Mouse (Mus musculus): ENCODE results near the gene Rsph3a.
"Not testable (repeated sequence)": the region's sequence is repeated elsewhere in the genome, so short reads cannot be mapped to it uniquely, and the experiment has no call there.

Gene Rsph3a

DNA sequence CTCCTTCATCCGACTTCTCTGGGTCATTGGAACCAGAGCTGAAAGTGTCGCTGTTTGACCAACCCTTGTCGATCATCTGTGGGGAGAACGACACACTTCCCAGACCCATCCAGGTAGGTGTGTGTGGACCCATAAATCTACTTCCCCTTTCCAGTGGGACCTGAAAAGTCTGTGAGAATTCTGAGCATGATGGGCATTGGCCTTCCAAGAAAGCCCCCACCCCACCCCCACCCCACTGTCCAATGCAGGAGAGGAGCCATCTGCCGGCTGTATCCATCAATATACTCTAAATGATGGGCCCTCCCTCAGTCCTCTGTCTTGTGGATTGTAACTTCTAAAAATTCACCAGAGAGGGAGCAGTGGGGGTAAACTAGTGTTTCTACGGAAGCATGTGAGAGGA, 16.8 kb upstream of the Rsph3a start:
- DNase-seq (ENCODE audit: low read depth, low spot score): no peak

DNA sequence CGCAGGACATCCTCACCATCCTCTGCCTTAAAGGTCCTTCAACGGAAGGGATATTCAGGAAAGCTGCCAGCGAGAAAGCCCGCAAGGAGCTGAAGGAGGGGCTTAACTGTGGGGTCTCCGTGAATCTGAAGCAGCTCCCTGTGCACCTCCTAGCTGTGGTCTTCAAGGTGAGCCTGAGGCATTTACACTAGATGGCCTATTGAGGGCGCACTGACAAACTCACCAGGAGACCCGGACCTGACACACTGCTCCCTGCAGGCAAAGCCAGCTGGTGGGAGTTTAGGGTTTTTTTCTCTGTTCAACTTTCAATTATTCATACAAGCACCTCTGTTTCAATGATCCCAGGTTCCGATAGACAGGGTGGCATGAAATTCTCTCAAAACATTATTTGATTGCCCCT, 16.1 kb upstream of the Rsph3a start:
- DNase-seq (ENCODE audit: low read depth, low spot score): no peak

GRCm38 (mm10) chr17:7931096-7931990, 14.1 kb upstream of the Rsph3a start:
- DNase-seq (ENCODE audit: low read depth, low spot score): no peak

DNA sequence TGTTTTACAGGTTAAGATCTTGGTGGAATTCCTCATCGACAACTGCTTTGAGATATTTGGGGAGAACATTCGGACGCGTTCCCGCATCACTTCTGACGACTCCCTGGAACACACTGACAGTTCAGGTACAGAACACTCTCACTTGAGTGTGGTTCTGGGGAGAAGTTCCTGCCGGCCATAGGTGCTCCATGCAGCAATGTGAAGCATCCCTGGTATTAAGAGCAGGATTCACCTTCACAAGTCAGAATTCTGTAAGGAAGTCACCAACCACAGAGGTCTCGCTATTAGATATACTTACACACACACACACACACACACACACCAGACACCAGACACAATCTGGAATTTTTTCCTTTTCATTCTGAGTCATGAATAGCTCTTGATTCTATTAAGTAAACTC, 13.3 kb upstream of the Rsph3a start:
- not testable (repeated sequence) for DNase-seq (ENCODE audit: low read depth, low spot score)

DNA sequence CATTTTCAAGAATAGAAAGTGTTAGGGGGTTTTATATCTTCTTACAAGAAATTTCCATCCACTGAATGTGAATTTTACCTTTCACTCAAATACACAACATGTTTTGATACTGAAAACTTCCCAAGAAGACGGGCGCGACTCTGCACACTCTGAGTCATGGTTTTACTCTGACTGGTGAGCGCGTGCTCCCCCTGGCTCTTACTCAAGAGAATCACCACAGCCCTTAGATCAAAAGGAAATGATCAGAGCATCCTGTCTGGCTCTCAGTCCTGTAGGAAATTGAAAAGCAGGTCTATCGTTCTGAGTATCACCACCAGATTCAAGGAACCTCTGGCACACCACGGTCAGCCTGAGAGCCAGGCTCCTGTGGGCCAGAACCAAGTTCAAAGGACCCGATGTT, 5.8 kb upstream of the Rsph3a start:
- no peak for DNase-seq (ENCODE audit: low read depth, low spot score)

GRCm38 (mm10) chr17:7946053-7946627, 726 bp downstream of the Rsph3a start:
- DNase-seq (ENCODE audit: low read depth, low spot score): not testable (repeated sequence)

DNA sequence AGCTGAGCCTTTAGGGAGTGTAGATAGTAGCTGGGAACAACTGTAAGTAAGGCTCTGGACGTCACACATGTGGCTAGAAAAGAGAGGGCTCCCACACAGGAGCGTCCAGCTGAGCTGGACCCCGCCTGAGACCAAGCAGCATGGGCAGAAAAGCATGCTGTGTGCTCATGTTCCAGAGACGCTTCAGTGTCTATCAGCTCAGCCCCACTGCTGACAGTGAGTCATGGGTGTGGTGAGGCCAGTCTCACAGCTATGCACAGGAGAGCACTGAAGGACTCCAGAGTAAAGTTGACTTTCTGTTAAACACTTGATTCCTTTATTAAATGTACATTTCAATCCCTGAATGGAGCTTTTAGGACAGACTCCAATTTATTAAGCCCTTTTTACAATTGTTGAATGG, 5.9 kb downstream of the Rsph3a start:
- not testable (repeated sequence) for DNase-seq (ENCODE audit: low read depth, low spot score)

DNA sequence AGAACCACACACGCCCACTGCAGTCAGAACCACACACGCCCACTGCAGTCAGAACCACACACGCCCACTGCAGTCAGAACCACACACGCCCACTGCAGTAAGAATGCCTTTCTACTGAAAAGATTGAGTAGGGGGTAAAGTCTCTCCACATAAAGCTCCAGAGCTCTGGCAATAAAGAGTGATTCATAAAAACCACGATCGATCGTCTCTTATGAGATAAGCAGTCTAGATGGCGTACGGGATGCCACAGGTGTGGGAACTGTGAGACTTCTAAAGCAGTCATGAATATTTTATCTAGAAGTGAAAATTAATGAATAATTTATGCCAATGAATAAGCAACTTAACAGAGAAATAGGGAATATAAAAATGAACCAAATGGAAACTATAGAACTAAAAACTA, 11.8 kb downstream of the Rsph3a start:
- not testable (repeated sequence) for DNase-seq (ENCODE audit: low read depth, low spot score)

GRCm38 (mm10) chr17:7963333-7963732, 17.9 kb downstream of the Rsph3a start:
- DNase-seq (ENCODE audit: low read depth, low spot score): not testable (repeated sequence)

GRCm38 (mm10) chr17:7964398-7964797, 19.0 kb downstream of the Rsph3a start:
- DNase-seq (ENCODE audit: low read depth, low spot score): not testable (repeated sequence)

GRCm38 (mm10) chr17:7968490-7968889, 23.1 kb downstream of the Rsph3a start:
- not testable (repeated sequence) for DNase-seq (ENCODE audit: low read depth, low spot score)

GRCm38 (mm10) chr17:7969782-7970181, 24.4 kb downstream of the Rsph3a start:
- DNase-seq (ENCODE audit: low read depth, low spot score): not testable (repeated sequence)

DNA sequence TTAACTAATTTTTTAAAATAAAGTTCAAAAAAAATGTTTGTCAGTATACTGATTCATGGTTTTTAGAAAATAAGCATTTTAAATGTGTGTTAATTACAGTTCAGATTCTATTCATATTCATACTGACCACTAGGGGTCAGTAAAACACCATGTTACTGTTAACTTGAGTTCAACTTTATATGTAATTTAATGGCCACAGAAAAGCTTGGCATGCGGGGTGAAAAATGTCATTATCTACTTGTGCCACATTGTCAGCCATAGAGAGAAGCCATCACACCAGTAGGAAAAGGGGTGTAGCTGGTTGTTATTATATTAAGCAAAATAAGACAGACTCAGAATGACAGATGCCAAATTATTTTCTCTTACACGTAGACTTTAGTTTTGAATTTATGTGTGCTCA, 38.1 kb downstream of the Rsph3a start:
- DNase-seq (ENCODE audit: low read depth, low spot score): not testable (repeated sequence)

DNA sequence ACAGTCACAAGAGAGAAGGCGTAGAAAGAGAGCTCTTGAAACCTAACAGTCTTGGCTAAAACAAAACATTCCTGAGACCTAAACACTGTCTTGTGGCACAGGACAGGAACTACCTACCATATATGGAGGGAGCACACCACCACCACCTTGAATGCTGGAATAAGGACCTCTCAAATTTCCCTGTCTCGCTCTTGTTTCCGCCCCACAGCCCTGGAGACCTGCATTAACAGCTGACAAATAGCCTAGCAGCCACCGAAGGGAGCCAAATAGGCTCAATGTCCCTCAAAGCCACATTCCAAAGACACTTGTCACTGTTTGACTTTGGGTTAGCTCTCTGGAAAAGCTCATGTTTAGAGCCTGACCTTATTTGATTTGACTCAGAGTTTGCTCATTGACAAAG, 40.2 kb downstream of the Rsph3a start:
- DNase-seq (ENCODE audit: low read depth, low spot score): not testable (repeated sequence)

DNA sequence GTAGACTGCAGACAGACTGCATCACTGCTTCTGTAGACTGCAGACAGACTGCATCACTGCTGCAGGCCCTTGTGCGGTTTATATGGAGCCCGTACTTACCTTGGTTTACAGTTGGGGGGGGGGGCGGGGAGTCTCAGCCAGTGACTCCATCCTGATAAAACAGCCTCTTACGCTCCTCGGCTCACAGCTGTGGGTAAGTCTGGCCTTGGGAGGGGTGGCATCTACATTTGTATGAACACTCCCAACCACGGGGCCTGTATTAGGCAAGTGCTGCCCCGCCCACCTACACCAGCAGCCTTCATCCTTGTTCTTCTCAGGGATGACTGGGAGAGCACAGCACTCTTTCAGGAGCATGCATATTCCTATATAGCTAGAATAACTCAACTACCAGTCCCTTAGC, 41.6 kb downstream of the Rsph3a start:
- not testable (repeated sequence) for DNase-seq (ENCODE audit: low read depth, low spot score)

- not testable (repeated sequence) for DNase-seq (ENCODE audit: low read depth, low spot score)
Measured at GRCm38 (mm10) chr17:8003248-8003647, 57.8 kb downstream of the Rsph3a start.

- DNase-seq (ENCODE audit: low read depth, low spot score): not testable (repeated sequence)
Measured at GRCm38 (mm10) chr17:8006771-8007170, 61.4 kb downstream of the Rsph3a start.

DNA sequence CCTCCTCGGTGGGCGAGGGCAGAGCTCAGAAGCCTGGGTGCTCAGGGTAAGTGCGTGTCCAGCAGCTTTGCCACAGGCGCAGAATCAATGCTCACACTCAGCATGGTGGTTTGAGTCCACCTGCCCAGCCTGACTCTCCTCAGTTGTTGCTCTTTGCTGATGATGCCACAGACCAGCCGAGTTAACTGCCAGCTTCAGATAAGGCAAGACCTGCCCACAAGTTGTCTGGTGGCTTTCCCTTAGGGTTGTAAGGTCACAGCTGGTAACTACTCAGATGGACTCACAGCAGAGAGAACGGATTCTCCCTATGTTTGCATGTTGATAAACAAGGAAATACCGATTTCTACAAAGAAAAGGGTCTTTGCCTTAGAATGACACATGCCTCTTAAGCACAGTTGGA, 64.2 kb downstream of the Rsph3a start:
- DNase-seq (ENCODE audit: low read depth, low spot score): not testable (repeated sequence)

DNA sequence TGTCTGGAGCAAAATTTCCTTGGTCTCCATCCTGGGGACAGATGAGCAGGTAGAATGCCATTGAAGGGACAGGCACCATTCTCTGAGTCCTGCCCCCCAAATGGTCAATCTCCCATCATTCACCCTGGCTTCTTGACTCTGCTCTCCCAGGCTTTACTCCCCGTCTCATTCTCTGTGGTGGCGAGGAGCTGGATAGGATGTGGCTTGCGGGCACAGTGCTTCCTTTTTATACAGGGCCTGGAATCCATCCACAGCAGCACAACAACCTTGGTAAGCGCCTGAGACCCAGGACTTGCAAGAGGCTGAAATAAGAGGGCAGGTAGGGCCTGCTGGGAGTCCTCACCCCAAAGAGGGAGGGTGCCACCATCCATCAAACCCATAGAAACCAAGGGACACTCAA, 68.6 kb downstream of the Rsph3a start:
- not testable (repeated sequence) for DNase-seq (ENCODE audit: low read depth, low spot score)

GRCm38 (mm10) chr17:8022675-8023074, 77.3 kb downstream of the Rsph3a start:
- not testable (repeated sequence) for DNase-seq (ENCODE audit: low read depth, low spot score)

- DNase-seq (ENCODE audit: low read depth, low spot score): not testable (repeated sequence)
Measured at GRCm38 (mm10) chr17:8027475-8028168, 82.2 kb downstream of the Rsph3a start.

All from retina, adult 2 months (tissue).